Mouse (Mus musculus): ENCODE data around the gene Mettl15. TPM values are rescaled to one million over a fixed set of nuclear protein-coding genes. Genes with fewer than 3 reads are reported as not detected.
"Not testable (repeated sequence)": the region's sequence is repeated elsewhere in the genome, so short reads cannot be mapped to it uniquely, and the experiment has no call there.

The Mettl15 gene
- 1 to 10 TPM; 5.9 to 7.2 TPM for total RNA-seq (2021)

DNA sequence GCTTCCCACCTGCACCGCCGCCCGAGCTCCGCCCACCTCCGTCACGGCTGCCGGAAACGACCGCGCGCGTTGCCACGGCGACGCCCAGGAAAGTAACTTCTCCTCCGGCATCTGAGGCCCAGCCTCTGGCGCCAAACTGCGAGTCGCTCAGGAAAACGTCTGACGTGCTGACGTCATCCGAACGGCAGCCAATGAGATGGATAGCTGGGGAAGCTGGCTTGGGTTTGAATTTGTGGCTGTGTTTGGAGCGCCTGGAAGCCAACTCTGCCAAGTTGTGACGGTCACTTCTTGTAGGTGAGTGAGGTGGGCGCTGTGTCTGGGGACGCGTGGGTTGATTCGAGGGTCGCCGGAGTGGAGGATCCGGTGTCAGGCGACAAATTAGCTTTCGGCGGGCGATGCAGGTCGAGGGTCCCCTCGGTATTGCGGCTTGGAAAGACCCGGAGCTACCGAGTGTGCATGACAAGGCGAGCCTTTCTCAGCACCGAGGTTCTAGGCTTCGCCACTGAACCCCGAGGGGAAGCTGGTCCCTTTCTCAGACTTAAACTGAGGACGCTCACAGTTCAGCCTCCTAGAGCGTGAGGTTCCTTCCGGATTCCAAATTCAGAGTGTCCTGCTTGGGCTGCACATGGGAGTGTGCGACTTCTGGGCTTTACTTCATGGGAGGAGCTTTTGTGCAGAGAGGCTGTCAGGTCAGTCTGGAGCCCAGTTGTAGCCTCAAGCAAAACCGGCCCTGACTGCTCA, at the start of gene Mettl15, which contains the start of gene Kif18a:
Gene Mettl15 (minus strand): TSS at position 149 of the 741 bp plus-strand sequence.
Gene Kif18a (plus strand): TSS at position 139 of the 741 bp plus-strand sequence.
- DNase-seq (ENCODE audit: extremely low spot score in 1 of 2, low spot score in 1 of 2), result peak; percentile 85 to 87

GRCm38 (mm10) chr2:109311369-109311768, 30.8 kb upstream of the Mettl15 start:
- no peak for DNase-seq (ENCODE audit: extremely low spot score in 1 of 2, low spot score in 1 of 2)

DNA sequence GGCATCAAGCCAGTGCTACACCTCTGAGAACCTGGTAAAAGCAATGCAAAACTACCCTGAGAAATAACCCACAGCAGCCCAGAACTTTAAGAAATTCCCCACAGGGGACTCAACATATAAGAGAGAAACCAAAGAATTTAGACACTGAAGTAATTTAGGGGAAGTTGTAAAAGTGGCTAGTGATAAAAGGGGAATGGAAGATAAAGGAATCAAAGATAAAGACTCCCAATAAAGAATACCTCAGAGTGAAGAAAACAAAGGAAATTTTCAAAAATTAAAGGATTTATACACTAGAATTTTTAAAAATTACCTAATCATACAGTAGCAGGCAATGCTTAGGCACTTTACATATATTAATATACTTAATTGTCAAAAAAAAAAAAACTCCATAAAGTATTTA, 23.1 kb upstream of the Mettl15 start:
- DNase-seq (ENCODE audit: extremely low spot score in 1 of 2, low spot score in 1 of 2), result no peak

GRCm38 (mm10) chr2:109302234-109302633, 21.7 kb upstream of the Mettl15 start:
- DNase-seq (ENCODE audit: extremely low spot score in 1 of 2, low spot score in 1 of 2), result no peak

- DNase-seq (ENCODE audit: extremely low spot score in 1 of 2, low spot score in 1 of 2), result no peak
These were observed 17.6 kb upstream of the Mettl15 start for GRCm38 (mm10) chr2:109298160-109298559.

GRCm38 (mm10) chr2:109296264-109296663, 15.7 kb upstream of the Mettl15 start:
- no peak for DNase-seq (ENCODE audit: extremely low spot score in 1 of 2, low spot score in 1 of 2)

GRCm38 (mm10) chr2:109289327-109289726, 8.8 kb upstream of the Mettl15 start:
- no peak for DNase-seq (ENCODE audit: extremely low spot score in 1 of 2, low spot score in 1 of 2)

DNA sequence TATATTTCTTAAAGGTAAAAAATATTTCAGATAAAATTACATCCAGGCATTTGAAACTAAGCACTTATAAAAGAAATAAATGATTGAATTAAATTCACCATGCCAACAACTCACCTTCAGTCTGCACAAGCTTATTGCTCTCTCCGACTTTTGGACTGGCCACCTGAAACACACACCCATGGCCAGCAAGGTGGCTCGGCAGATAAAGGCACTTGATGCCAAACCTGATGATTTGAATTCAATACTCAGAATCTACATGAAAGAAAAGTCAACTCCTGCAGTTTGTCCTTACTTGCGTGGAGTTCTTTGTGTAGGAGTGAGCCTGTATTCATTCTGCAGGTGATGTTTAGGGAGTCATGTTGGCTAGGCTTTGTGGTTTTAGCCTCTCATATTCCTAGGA, 3.6 kb upstream of the Mettl15 start:
- no peak for DNase-seq (ENCODE audit: extremely low spot score in 1 of 2, low spot score in 1 of 2)

- no peak for DNase-seq (ENCODE audit: extremely low spot score in 1 of 2, low spot score in 1 of 2)
These were observed 768 bp upstream of the Mettl15 start for GRCm38 (mm10) chr2:109281341-109281690.

- DNase-seq (ENCODE audit: extremely low spot score in 1 of 2, low spot score in 1 of 2), result no peak
These were observed 312 bp downstream of the Mettl15 start for GRCm38 (mm10) chr2:109280272-109280599.

DNA sequence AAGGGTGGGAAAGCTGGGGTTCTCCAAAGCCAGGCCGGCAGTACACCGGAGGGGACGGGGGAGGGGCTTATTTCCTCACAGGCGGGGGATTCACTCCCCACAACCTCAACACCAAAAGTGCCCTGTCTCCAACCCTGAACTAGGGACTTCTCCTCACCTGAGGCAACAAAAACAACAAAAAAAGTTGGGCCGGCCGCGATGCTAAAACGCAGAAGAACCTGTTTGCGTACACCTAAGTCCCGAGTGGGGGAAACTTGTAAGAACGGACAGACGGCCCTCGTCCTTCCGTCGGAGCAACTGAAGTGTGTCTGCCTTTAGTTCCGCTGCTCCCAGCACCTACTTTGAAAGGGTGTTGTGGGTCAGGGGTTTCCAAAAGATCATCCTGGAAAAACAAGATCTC, 2.5 kb downstream of the Mettl15 start:
- peak; percentile 10 to 22 for DNase-seq (ENCODE audit: extremely low spot score in 1 of 2, low spot score in 1 of 2)

GRCm38 (mm10) chr2:109277593-109277992, 3.0 kb downstream of the Mettl15 start:
- DNase-seq (ENCODE audit: extremely low spot score in 1 of 2, low spot score in 1 of 2), result no peak

- DNase-seq (ENCODE audit: extremely low spot score in 1 of 2, low spot score in 1 of 2), result no peak
These were observed 7.5 kb downstream of the Mettl15 start for GRCm38 (mm10) chr2:109273098-109273497.

DNA sequence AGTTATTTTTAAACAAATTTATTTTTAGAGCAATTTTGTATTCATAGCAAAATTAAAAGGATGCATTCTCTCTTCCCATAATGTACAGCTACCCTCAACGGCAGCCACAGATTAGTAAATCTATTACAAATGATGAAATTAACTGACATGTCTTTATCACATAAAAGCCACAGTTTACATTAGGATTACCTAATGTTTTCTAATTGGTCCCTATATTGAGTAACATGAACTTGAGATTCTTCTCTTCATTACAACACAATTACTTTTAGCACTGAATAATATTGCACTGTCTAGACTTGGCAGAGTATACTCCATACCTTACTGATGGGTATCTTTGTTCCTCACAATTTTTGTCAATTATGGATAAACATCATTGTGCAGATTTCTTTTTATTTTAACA, 17.8 kb downstream of the Mettl15 start:
- no peak for DNase-seq (ENCODE audit: extremely low spot score in 1 of 2, low spot score in 1 of 2)

- DNase-seq (ENCODE audit: extremely low spot score in 1 of 2, low spot score in 1 of 2), result no peak
These were observed 38.6 kb downstream of the Mettl15 start for GRCm38 (mm10) chr2:109241947-109242346.

GRCm38 (mm10) chr2:109235741-109236140, 44.8 kb downstream of the Mettl15 start:
- no peak for DNase-seq (ENCODE audit: extremely low spot score in 1 of 2, low spot score in 1 of 2)

DNA sequence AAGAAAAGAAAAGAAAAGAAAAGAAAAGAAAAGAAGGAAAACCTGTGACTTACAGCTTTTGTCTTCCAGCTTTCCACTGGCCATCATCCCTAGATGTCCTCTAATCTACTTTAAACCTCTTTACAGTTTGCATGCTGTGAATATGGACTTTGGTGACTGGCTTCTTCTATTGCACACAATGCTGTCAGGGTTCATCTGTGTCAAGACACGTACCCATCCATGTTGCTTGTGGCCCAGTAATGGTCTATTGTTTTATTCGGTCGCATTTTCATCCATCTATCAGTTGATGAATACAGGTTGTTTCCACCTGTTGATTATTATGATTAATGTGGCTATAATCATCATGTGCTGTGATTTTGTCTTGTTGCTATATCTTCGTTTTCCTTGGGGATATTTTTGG, 46.7 kb downstream of the Mettl15 start:
- DNase-seq (ENCODE audit: extremely low spot score in 1 of 2, low spot score in 1 of 2), result no peak

DNA sequence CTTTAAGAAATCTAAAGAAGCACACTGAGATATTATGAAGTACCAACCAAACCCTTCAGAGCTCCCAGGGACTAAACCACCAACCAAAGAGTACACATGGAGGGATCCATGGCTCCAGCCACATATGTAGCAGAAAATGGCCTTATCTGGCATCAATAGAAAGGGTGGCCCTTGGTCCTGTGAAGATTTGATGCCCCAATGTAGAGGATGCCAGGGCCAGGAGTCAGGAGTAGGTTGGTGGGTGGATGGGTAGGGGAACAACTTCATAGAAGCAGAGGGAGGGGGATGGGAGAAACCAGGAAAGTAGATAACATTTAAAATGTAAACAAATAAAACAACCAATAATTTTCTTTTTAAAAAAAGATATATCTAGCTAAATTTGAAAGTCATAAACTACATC, 50.1 kb downstream of the Mettl15 start:
- DNase-seq (ENCODE audit: extremely low spot score in 1 of 2, low spot score in 1 of 2), result no peak

- DNase-seq (ENCODE audit: extremely low spot score in 1 of 2, low spot score in 1 of 2), result no peak
These were observed 53.4 kb downstream of the Mettl15 start for GRCm38 (mm10) chr2:109227196-109227595.

GRCm38 (mm10) chr2:109221470-109221869, 59.1 kb downstream of the Mettl15 start:
- no peak for DNase-seq (ENCODE audit: extremely low spot score in 1 of 2, low spot score in 1 of 2)

DNA sequence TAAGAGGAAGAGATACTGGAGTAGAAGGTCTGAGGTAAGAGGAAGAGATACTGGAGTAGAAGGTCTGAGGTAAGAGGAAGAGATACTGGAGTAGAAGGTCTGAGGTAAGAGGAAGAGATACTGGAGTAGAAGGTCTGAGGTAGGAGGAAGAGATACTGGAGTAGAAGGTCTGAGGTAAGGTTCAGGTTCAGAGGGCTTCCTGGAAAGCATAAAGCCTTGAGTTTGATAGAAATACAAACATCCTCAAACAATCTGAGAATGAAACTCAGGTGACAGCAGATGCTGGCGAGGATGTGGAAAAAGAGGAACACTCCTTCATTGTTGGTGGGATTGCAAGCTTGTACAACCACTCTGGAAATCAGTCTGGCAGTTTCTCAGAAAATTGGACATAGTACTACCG, 63.9 kb downstream of the Mettl15 start:
- DNase-seq (ENCODE audit: extremely low spot score in 1 of 2, low spot score in 1 of 2), result not testable (repeated sequence)

GRCm38 (mm10) chr2:109210641-109211040, 69.9 kb downstream of the Mettl15 start:
- not testable (repeated sequence) for DNase-seq (ENCODE audit: extremely low spot score in 1 of 2, low spot score in 1 of 2)

DNA sequence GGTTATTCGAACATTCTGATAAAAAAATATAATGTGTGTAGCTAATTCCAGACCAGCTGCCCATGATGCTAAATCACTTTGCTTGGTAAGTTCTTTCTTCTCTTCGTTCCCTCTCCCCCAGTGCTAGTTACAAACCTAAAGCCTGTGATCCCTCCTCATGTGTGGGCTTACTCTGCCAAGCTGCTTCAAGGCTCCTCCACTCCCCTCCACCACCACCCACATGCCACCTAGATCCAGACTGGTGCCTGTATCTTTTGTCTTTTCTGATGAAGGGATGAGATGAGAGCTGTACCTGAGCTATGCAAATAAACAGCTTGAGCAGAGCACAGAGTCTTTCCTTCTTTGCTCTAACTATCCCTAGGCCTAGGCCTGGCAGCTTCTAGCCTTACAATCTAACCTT, 72.5 kb downstream of the Mettl15 start:
- no peak for DNase-seq (ENCODE audit: extremely low spot score in 1 of 2, low spot score in 1 of 2)
